Mouse (Mus musculus): ENCODE measurements around the gene Lexm. TPM values are rescaled to one million over a fixed set of nuclear protein-coding genes. Genes with fewer than 3 reads are reported as not detected.

Lexm gene
- polyA plus RNA-seq, 1 experiment from 2014 or later = not detected

- Histone ChIP-seq H3K4me3 (no peak overlapping the region), H3K36me3 (replicated peaks) (peaks cover 47% of the 10 kb centered on the region), H3K4me2 (no peak overlapping the region), H3K4me1 (peaks cover 8% of the 10 kb centered on the region; the same call in 1 of the 2 replicates), H3K9me3 (no peaks in the 10 kb centered on the region), H3K9ac (no peak overlapping the region), H3K27ac (no peak overlapping the region), H3K27me3 (replicated peaks) (no peaks in the 10 kb centered on the region)
- no peak for ATAC-seq (replicated peaks)
- 94% methylated on average over 4 of the region's 4 CpGs for WGBS
Measured at GRCm38 (mm10) chr4:106569680-106570079, 47.4 kb downstream of the Lexm start.

- no peaks in the 10 kb centered on the region for H3K27me3 ChIP-seq (replicated peaks)
- no peak overlapping the region for H3K9ac ChIP-seq
- H3K4me3 ChIP-seq = peak overlapping the region; percentile 94; the same call in 1 of the 2 replicates
- peaks cover 18% of the 10 kb centered on the region for H3K36me3 ChIP-seq (replicated peaks)
- peak overlapping the region; percentile 84 for H3K4me2 ChIP-seq
- no peak for ATAC-seq (replicated peaks)
- H3K9me3 ChIP-seq = no peaks in the 10 kb centered on the region
- H3K27ac ChIP-seq = no peak overlapping the region
- WGBS = 87% methylated on average over 11 of the region's 11 CpGs
- peaks cover 50% of the 10 kb centered on the region for H3K4me1 ChIP-seq
Measured at GRCm38 (mm10) chr4:106564161-106564560, 52.9 kb downstream of the Lexm start.

GRCm38 (mm10) chr4:106562837-106563790, 53.9 kb downstream of the Lexm start:
- Histone ChIP-seq H3K4me1 (peaks cover 50% of the 10 kb centered on the region), H3K4me3 (peak overlapping the region; percentile 94), H3K4me2 (peak overlapping the region; percentile 84), H3K27ac (no peak overlapping the region), H3K9me3 (no peaks in the 10 kb centered on the region), H3K36me3 (replicated peaks) (peaks cover 18% of the 10 kb centered on the region), H3K27me3 (replicated peaks) (no peaks in the 10 kb centered on the region), H3K9ac (peak overlapping the region; percentile 81; the same call in 1 of the 2 replicates)
- ATAC-seq (replicated peaks) = no peak
- 48% methylated on average over 9 of the region's 9 CpGs for WGBS

- Histone ChIP-seq H3K9me3 (no peaks in the 10 kb centered on the region), H3K4me3 (peak overlapping the region; percentile 94), H3K4me1 (peaks cover 50% of the 10 kb centered on the region), H3K4me2 (peak overlapping the region; percentile 84), H3K36me3 (replicated peaks) (peaks cover 11% of the 10 kb centered on the region), H3K9ac (peak overlapping the region; percentile 81), H3K27me3 (replicated peaks) (no peaks in the 10 kb centered on the region), H3K27ac (no peak overlapping the region)
- WGBS = 9% methylated on average over 6 of the region's 6 CpGs
- no peak for ATAC-seq (replicated peaks)
Measured at GRCm38 (mm10) chr4:106562006-106562405, 55.0 kb downstream of the Lexm start.

GRCm38 (mm10) chr4:106560846-106561781, 55.9 kb downstream of the Lexm start, which contains the start of gene Dhcr24:
TSS of gene Dhcr24 (plus strand) at chr4:106561038.
- Histone ChIP-seq H3K4me1 (peaks cover 46% of the 10 kb centered on the region), H3K4me2 (peak within 1 kb of the TSS; percentile 84), H3K4me3 (peak within 1 kb of the TSS; percentile 94), H3K27ac (peak within 1 kb of the TSS; percentile 90), H3K36me3 (replicated peaks) (peaks cover 4% of the 10 kb centered on the region), H3K9ac (peak within 1 kb of the TSS; percentile 81), H3K27me3 (replicated peaks) (no peaks in the 10 kb centered on the region), H3K9me3 (no peaks in the 10 kb centered on the region)
- WGBS = under 1% methylated on average over 89 of the region's 89 CpGs
- ATAC-seq (replicated peaks) = peak; percentile 99

- H3K4me3 ChIP-seq = peak overlapping the region; percentile 94
- H3K9me3 ChIP-seq = no peaks in the 10 kb centered on the region
- peaks cover 43% of the 10 kb centered on the region for H3K4me1 ChIP-seq
- no peaks in the 10 kb centered on the region for H3K27me3 ChIP-seq (replicated peaks)
- peak overlapping the region; percentile 90 for H3K27ac ChIP-seq
- peak overlapping the region; percentile 84 for H3K4me2 ChIP-seq
- peak overlapping the region; percentile 41 for H3K9ac ChIP-seq
- peaks cover 4% of the 10 kb centered on the region; the same call in 1 of the 2 replicates for H3K36me3 ChIP-seq (replicated peaks)
- ATAC-seq (replicated peaks) = peak; percentile 8; the same call in 1 of the 2 replicates
- WGBS = 1% methylated on average over 20 of the region's 20 CpGs
Measured at GRCm38 (mm10) chr4:106560213-106560845, 56.7 kb downstream of the Lexm start.

- Histone ChIP-seq H3K27ac (peak overlapping the region; percentile 90), H3K9ac (peak overlapping the region; percentile 41)
- WGBS = 31% methylated on average over 13 of the region's 13 CpGs
Measured at GRCm38 (mm10) chr4:106559343-106560212, 57.5 kb downstream of the Lexm start.

GRCm38 (mm10) chr4:106557978-106558377, 59.1 kb downstream of the Lexm start:
- ATAC-seq (replicated peaks) = no peak
- Histone ChIP-seq H3K27me3 (replicated peaks) (no peaks in the 10 kb centered on the region), H3K9ac (no peak overlapping the region), H3K9me3 (no peaks in the 10 kb centered on the region), H3K4me3 (no peak overlapping the region), H3K27ac (no peak overlapping the region), H3K4me2 (no peak overlapping the region), H3K36me3 (replicated peaks) (no peaks in the 10 kb centered on the region), H3K4me1 (peaks cover 25% of the 10 kb centered on the region)
- WGBS = no CpG with 5 or more reads among the region's 1 CpGs

More at GRCm38 (mm10) chr4:106559343-106560212, 57.5 kb downstream of the Lexm start:
- peaks cover 41% of the 10 kb centered on the region for H3K4me1 ChIP-seq
- no peaks in the 10 kb centered on the region; the same call in 1 of the 2 replicates for H3K36me3 ChIP-seq (replicated peaks)
- no peaks in the 10 kb centered on the region for H3K27me3 ChIP-seq (replicated peaks)
- no peak for ATAC-seq (replicated peaks)
- no peaks in the 10 kb centered on the region for H3K9me3 ChIP-seq
- H3K4me2 ChIP-seq = peak overlapping the region; percentile 84
- peak overlapping the region; percentile 94 for H3K4me3 ChIP-seq

- H3K27me3 ChIP-seq (replicated peaks) = no peaks in the 10 kb centered on the region
- 82% methylated on average over 5 of the region's 5 CpGs for whole genome bisulfite sequencing
Measured at GRCm38 (mm10) chr4:106557262-106557661, 59.8 kb downstream of the Lexm start.

GRCm38 (mm10) chr4:106550516-106551166, 66.4 kb downstream of the Lexm start:
- H3K27ac ChIP-seq = no peak overlapping the region

More at GRCm38 (mm10) chr4:106557262-106557661, 59.8 kb downstream of the Lexm start:
- Histone ChIP-seq H3K9ac (no peak overlapping the region), H3K4me3 (no peak overlapping the region), H3K4me1 (peaks cover 18% of the 10 kb centered on the region), H3K4me2 (no peak overlapping the region), H3K27ac (no peak overlapping the region), H3K36me3 (replicated peaks) (no peaks in the 10 kb centered on the region), H3K9me3 (no peaks in the 10 kb centered on the region)
- no peak for ATAC-seq (replicated peaks)

More at GRCm38 (mm10) chr4:106550516-106551166, 66.4 kb downstream of the Lexm start:
- ATAC-seq (replicated peaks) = no peak
- H3K4me1 ChIP-seq = no peaks in the 10 kb centered on the region
- no peak overlapping the region for H3K4me2 ChIP-seq
- no peaks in the 10 kb centered on the region for H3K9me3 ChIP-seq
- no peak overlapping the region for H3K4me3 ChIP-seq
- no peaks in the 10 kb centered on the region for H3K36me3 ChIP-seq (replicated peaks)
- WGBS = 68% methylated on average over 8 of the region's 8 CpGs
- H3K9ac ChIP-seq = no peak overlapping the region
- H3K27me3 ChIP-seq (replicated peaks) = no peaks in the 10 kb centered on the region
